Mouse (Mus musculus) midbrain, embryonic 12.5 days (tissue): Measurements from ENCODE around the gene Dmbx1. TPM values are rescaled to one million over a fixed set of nuclear protein-coding genes. Genes with fewer than 3 reads are reported as not detected.

Experiments
- ATAC-seq: fragments of 200-750 bp; cut with Nextera tagmentation; 2 replicates; pipeline ENCODE4 v1.8.0; 2017; ENCODE audit warnings: low read depth, moderate TSS enrichment, moderate library complexity; ENCODE audit not compliant: low FRiP score
- H3K27ac ChIP-seq: fragments of 300-500 bp; sonication (generic); replicated peaks from 2 replicates; pipeline ENCODE4 v1.5.1; 2016; ENCODE audit warnings: mild to moderate bottlenecking
- H3K27me3 ChIP-seq: fragments of 300-500 bp; sonication (generic); 2 replicates; pipeline ENCODE4 v1.6.1; 2016; ENCODE audit warnings: mild to moderate bottlenecking
- H3K36me3 ChIP-seq: fragments of 300-500 bp; sonication (generic); 2 replicates; pipeline ENCODE4 v1.6.1; 2016
- H3K4me1 ChIP-seq: fragments of 300-500 bp; sonication (generic); 2 replicates; pipeline ENCODE4 v1.6.1; 2016
- H3K4me2 ChIP-seq: fragments of 300-500 bp; sonication (generic); replicated peaks from 2 replicates; pipeline ENCODE4 v1.6.1; 2016; ENCODE audit warnings: mild to moderate bottlenecking, moderate library complexity
- H3K4me3 ChIP-seq: fragments of 300-500 bp; sonication (generic); 2 replicates; pipeline ENCODE4 v1.5.1; 2016; ENCODE audit warnings: mild to moderate bottlenecking
- H3K9ac ChIP-seq: fragments of 300-500 bp; sonication (generic); replicated peaks from 2 replicates; pipeline ENCODE4 v1.6.1; 2016; ENCODE audit warnings: mild to moderate bottlenecking, moderate library complexity
- H3K9me3 ChIP-seq: fragments of 300-500 bp; sonication (generic); 2 replicates; pipeline ENCODE4 v1.6.1; 2016; ENCODE audit warnings: mild to moderate bottlenecking
- WGBS: fragments of 180-500 bp; shearing (Covaris S2); methylation state at CpG from one replicate; pipeline ENCODE4 v1.1.7; 2016; 5-methylcytosine and 5-hydroxymethylcytosine counted together
- polyA plus RNA-seq: library from polyadenylated mRNA; unstranded; fragments of >200 nt; fragmentation: Nextera tagmentation; extraction: Ambion mirVana; gene quantifications from 2 replicates; pipeline ENCODE4 v1.2.1, GENCODE M21; 2016

Dmbx1 gene
- polyA plus RNA-seq, 1 experiment from 2014 or later = 18.3 TPM

DNA sequence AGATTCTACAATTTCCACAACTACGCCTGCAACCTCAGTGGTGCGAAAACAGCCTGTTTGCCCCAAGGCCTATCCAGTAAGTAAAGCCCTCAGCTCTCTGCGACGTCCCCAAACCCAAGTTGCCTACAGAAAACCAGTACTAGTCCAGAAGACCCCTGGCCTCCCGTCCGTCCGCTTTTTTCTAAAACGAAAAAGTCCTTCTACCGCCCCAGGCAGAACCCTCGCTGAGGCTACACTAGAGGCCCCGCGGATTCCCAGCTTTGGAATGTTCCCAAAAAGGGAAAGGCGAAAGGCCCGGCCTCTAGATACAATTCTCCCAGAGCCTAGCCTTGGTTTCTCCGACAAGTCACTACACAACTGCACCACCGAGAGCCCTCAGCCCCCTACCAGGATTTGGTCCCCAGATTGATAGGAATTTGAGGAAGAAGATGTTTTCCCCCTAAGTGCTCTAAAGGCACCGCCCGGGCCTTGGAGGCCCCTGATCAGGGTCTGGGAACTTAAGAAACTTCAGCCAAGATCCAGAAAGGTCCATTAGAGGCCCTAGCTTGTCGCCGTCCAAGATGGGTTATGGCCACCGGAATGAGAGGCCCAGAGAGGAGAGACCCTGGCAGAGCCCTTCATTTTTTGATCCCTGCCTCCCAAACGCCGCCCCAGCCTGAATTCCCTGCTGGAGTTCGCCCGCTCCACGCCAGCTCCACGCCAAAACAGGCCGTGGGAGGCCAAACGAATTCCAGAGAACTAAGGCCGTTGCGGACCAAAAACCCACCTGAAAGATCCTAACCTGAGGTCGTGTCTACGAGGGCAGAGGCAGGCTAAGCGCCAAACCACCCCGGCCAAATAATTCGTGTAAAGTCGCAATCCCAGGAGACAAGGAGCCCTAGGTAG lies 1.2 kb downstream of the Dmbx1 start:
- no peaks in the 10 kb centered on the region for H3K9me3 ChIP-seq
- H3K27me3 ChIP-seq = peaks cover 96% of the 10 kb centered on the region
- H3K4me3 ChIP-seq = peak overlapping the region; percentile 57
- WGBS = under 1% methylated on average over 37 of the region's 37 CpGs
- H3K9ac ChIP-seq = peak overlapping the region; percentile 65
- no peak overlapping the region for H3K27ac ChIP-seq
- no peaks in the 10 kb centered on the region for H3K36me3 ChIP-seq
- peaks cover 47% of the 10 kb centered on the region for H3K4me1 ChIP-seq
- ATAC-seq = no peak
- H3K4me2 ChIP-seq = peak overlapping the region; percentile 77

DNA sequence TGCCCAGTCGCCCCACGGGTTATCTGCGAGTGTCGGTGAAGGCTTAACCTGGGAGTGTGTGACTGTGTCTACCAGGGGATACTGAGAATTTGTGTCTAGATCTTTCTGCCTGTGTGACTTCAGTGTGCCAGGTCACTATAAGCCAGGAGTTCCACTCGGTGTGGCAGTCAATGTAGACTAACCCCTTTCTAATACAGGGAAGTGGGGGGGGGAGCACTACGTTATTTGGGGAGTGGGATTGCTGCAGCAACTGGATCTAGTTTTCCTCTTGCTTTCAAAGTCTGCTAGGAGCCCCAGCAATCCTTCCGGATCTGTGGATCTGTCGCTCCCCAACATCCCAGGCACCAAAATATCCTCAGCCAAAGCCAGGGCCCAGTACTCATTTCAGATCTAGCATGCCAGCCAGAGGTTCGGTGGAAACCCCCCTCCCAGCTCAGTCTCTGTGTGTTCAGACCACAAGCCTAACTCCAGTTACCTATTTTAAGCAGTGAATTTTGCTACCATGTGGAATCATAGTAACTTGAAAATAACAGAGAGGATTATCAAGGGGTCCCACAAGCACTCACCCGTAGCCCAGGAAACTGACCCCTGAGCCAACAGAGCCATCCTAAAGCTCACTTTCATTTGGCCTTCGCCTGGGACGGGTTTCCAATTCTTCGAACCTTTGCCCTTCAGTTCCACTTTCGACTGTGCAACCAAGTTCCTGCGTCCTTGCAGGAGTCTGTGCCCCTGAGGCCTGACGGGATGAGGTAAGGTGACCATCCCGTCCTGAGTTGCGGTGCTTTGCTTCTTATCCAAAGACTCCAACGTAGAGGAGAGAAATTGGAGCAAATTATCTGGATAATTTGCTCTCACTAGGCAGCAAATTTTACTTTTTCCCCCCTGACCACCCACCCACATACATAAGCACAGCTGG lies 2.4 kb downstream of the Dmbx1 start:
- peak overlapping the region; percentile 65 for H3K9ac ChIP-seq
- no peak overlapping the region for H3K27ac ChIP-seq
- H3K36me3 ChIP-seq = no peaks in the 10 kb centered on the region
- H3K4me2 ChIP-seq = peak overlapping the region; percentile 77
- WGBS = 4% methylated on average over 19 of the region's 19 CpGs
- ATAC-seq = no peak
- H3K27me3 ChIP-seq = peaks cover 96% of the 10 kb centered on the region
- H3K4me1 ChIP-seq = peaks cover 44% of the 10 kb centered on the region
- H3K4me3 ChIP-seq = peak overlapping the region; percentile 57
- H3K9me3 ChIP-seq = no peaks in the 10 kb centered on the region

GRCm38 (mm10) chr4:115936646-115937045 lies 3.1 kb downstream of the Dmbx1 start:
- no peak for ATAC-seq
- peaks cover 96% of the 10 kb centered on the region for H3K27me3 ChIP-seq
- no peak overlapping the region for H3K27ac ChIP-seq
- peak overlapping the region; percentile 57 for H3K4me3 ChIP-seq
- H3K9me3 ChIP-seq = no peaks in the 10 kb centered on the region
- H3K36me3 ChIP-seq = no peaks in the 10 kb centered on the region
- 0% methylated on average over 20 of the region's 20 CpGs for WGBS
- H3K4me1 ChIP-seq = peaks cover 44% of the 10 kb centered on the region
- H3K9ac ChIP-seq = peak overlapping the region; percentile 41
- peak overlapping the region; percentile 77 for H3K4me2 ChIP-seq

- H3K27ac ChIP-seq = no peak overlapping the region
- H3K4me1 ChIP-seq = peaks cover 42% of the 10 kb centered on the region
- H3K9me3 ChIP-seq = no peaks in the 10 kb centered on the region
- no peaks in the 10 kb centered on the region for H3K36me3 ChIP-seq
- peak overlapping the region; percentile 41 for H3K9ac ChIP-seq
- H3K4me2 ChIP-seq = peak overlapping the region; percentile 77
- 1% methylated on average over 36 of the region's 36 CpGs for WGBS
- ATAC-seq = no peak
- H3K4me3 ChIP-seq = peak overlapping the region; percentile 57
- peaks cover 94% of the 10 kb centered on the region for H3K27me3 ChIP-seq
Measured at GRCm38 (mm10) chr4:115935835-115936581, 3.7 kb downstream of the Dmbx1 start.

DNA sequence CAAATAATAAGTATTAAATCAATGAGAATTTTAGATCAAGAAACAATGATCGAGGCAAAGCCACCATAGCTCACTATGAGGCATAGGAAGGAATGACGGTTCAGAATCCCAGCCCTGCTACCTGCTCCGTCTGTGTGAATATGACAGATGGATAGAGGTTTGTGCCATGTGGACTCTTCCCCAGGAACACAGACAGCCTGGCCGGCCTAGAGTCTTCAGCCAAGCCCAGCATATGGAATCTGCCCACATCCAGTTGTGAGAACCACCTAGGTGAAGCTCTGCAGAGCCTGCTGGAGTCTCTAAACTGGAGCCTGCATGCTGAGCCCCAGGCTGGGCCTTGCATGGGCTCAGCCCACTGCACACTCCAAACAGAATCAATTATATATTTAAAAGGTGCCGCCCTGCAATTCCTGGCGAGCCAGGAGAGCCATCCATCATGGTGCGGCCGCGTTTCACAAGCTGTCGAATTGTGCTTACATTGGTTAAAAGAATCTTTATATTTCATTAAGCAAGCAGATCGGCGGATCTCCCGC lies 8.1 kb downstream of the Dmbx1 start:
- H3K9me3 ChIP-seq = no peaks in the 10 kb centered on the region
- peaks cover 69% of the 10 kb centered on the region for H3K27me3 ChIP-seq
- no peak overlapping the region for H3K9ac ChIP-seq
- no peak overlapping the region for H3K27ac ChIP-seq
- no peak overlapping the region for H3K4me3 ChIP-seq
- ATAC-seq = no peak
- H3K4me2 ChIP-seq = no peak overlapping the region
- WGBS = 65% methylated on average over 13 of the region's 13 CpGs
- no peaks in the 10 kb centered on the region; the same call in 1 of the 2 replicates for H3K36me3 ChIP-seq
- peaks cover 10% of the 10 kb centered on the region for H3K4me1 ChIP-seq

DNA sequence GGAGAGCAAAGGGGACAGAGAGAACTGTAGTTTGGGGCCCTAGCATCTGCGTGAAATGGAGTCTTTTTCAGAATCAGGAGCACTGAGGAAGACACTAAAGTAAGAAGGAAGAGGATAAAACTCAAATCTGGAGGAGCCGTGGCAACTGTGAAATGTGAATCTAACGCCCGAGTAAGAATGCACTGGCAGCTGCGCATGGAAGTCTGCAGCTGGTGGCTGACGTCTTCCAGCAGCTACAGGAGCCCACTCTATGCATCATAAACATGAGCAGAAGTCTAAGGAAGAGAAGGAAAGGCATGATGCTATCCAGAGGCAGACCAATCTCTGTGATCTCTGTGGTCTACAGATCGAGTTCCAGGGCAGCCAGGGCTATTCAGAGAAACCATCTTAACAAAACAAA lies 12.1 kb downstream of the Dmbx1 start:
- Histone ChIP-seq H3K27ac (no peak overlapping the region), H3K9ac (no peak overlapping the region), H3K36me3 (peaks cover 5% of the 10 kb centered on the region; the same call in 1 of the 2 replicates), H3K4me2 (no peak overlapping the region), H3K27me3 (peaks cover 29% of the 10 kb centered on the region), H3K4me1 (no peaks in the 10 kb centered on the region), H3K4me3 (no peak overlapping the region), H3K9me3 (no peaks in the 10 kb centered on the region)
- WGBS = 71% methylated on average over 7 of the region's 7 CpGs
- ATAC-seq = no peak

- peaks cover 19% of the 10 kb centered on the region for H3K27me3 ChIP-seq
- H3K4me2 ChIP-seq = no peak overlapping the region
- WGBS = 82% methylated on average over 16 of the region's 16 CpGs
- no peaks in the 10 kb centered on the region for H3K4me1 ChIP-seq
- no peak overlapping the region for H3K27ac ChIP-seq
- no peak for ATAC-seq
- no peak overlapping the region for H3K4me3 ChIP-seq
- no peak overlapping the region for H3K9ac ChIP-seq
- H3K9me3 ChIP-seq = no peaks in the 10 kb centered on the region
- peaks cover 30% of the 10 kb centered on the region for H3K36me3 ChIP-seq
Measured at GRCm38 (mm10) chr4:115923262-115923880, 16.4 kb downstream of the Dmbx1 start.

GRCm38 (mm10) chr4:115922688-115923087 lies 17.0 kb downstream of the Dmbx1 start:
- Histone ChIP-seq H3K27ac (no peak overlapping the region), H3K36me3 (peaks cover 35% of the 10 kb centered on the region), H3K4me3 (no peak overlapping the region), H3K9me3 (no peaks in the 10 kb centered on the region), H3K4me1 (no peaks in the 10 kb centered on the region), H3K9ac (no peak overlapping the region), H3K4me2 (no peak overlapping the region), H3K27me3 (peaks cover 26% of the 10 kb centered on the region)
- 90% methylated on average over 5 of the region's 5 CpGs for WGBS
- no peak for ATAC-seq

- no peak for ATAC-seq
- peaks cover 27% of the 10 kb centered on the region for H3K27me3 ChIP-seq
- peaks cover 36% of the 10 kb centered on the region for H3K36me3 ChIP-seq
Measured at GRCm38 (mm10) chr4:115919911-115920310, 19.8 kb downstream of the Dmbx1 start.

GRCm38 (mm10) chr4:115911586-115911985 lies 28.1 kb downstream of the Dmbx1 start:
- Histone ChIP-seq H3K9me3 (no peaks in the 10 kb centered on the region), H3K27ac (peak overlapping the region; percentile 35; the same call in 1 of the 2 replicates), H3K4me2 (no peak overlapping the region), H3K4me3 (no peak overlapping the region), H3K9ac (no peak overlapping the region), H3K36me3 (no peaks in the 10 kb centered on the region), H3K4me1 (peaks cover 20% of the 10 kb centered on the region), H3K27me3 (peaks cover 52% of the 10 kb centered on the region)
- ATAC-seq = peak; percentile 55
- WGBS = 0% methylated on average over 4 of the region's 4 CpGs

More at GRCm38 (mm10) chr4:115919911-115920310, 19.8 kb downstream of the Dmbx1 start:
- Histone ChIP-seq H3K27ac (no peak overlapping the region), H3K9me3 (no peaks in the 10 kb centered on the region), H3K4me1 (no peaks in the 10 kb centered on the region), H3K4me3 (no peak overlapping the region), H3K9ac (no peak overlapping the region), H3K4me2 (no peak overlapping the region)
- 74% methylated on average over 16 of the region's 16 CpGs for WGBS

DNA sequence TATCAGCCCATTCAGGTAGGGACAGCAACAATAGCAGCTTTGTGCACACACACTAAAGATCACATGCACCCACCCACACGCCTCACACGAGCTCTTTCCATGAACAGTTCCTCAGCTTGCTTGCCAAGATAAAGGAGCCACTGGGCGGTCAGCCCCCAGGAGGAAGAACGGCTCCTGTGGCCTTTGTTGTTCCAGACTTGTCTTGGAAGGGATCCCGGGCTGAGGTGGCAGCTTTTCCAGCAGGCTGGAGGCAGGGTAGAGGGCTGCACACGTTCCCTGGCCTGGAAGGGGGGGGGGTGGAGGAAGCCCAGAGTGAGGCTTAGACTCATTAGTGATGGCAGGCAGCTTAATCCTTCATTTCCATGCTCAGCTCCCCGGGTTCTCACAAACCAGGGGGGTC lies 31.1 kb downstream of the Dmbx1 start:
- peak; percentile 63 for ATAC-seq
- Histone ChIP-seq H3K4me2 (no peak overlapping the region), H3K36me3 (no peaks in the 10 kb centered on the region), H3K4me3 (no peak overlapping the region), H3K9ac (no peak overlapping the region), H3K27me3 (peaks cover 76% of the 10 kb centered on the region), H3K27ac (no peak overlapping the region), H3K9me3 (no peaks in the 10 kb centered on the region), H3K4me1 (peaks cover 43% of the 10 kb centered on the region)
- WGBS = 7% methylated on average over 7 of the region's 7 CpGs
